Mouse (Mus musculus) adrenal gland, adult 18-20 months (tissue): ENCODE measurements around the gene Terf2ip. TPM values are rescaled to one million over a fixed set of nuclear protein-coding genes. Genes with fewer than 3 reads are reported as not detected.

ENCODE experiments used
- DNase-seq, 2 experiments: peaks; one replicate each; pipeline ENCODE4 v3.0.0; 2021 to 2022; ENCODE audit warnings: low spot score in 2 of 2
- total RNA-seq, 2 experiments: library from RNA; stranded (reverse); gene quantifications; 1 replicate in 1 of 2; 2 replicates in 1 of 2; pipeline ENCODE4 v1.2.3; 2021

The Terf2ip gene
- total RNA-seq, 2 experiments from 2014 or later = 19.7 to 23.2 TPM

DNA sequence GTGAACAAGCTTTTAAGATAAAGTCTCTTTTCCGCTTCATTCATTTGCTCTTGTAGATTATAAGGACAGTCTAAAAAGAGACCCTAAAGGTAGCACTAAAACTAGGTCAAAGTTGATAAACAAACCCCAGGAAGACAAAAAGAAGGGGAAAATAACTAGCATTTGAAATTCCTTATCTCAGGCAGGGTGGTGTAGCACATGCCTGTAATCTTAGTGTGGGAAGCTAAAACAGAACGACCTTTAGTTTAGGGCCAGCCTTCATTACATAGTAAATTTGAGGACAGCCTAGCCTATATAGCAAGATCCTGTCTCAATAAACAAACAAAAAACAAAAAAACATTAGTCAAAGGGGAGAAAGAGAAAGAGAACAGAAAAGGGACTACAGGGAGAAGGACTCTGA is 3.5 kb upstream of the Terf2ip start:
- DNase-seq = no peak

DNA sequence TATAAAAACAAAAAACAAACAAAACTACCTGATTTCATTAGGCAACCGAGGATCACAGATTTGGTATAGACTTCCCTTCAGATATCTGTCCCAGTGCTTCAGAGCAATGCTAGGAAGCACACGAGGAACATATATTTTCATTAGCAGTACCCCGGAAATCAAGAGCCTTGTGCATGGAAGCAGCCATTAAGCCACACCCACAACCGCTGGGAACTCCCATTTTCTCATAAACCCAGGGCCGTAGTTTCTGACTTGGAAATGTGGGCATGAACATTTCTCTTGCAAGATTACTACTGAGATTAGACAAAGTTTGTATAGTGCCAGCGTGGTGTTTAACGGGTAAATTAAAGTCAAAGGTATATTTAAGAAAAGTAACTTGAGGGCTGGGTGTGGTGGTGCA is 1.6 kb upstream of the Terf2ip start:
- DNase-seq = no peak

- peak; percentile 51 to 52 for DNase-seq
Measured at GRCm38 (mm10) chr8:112011816-112012242, 631 bp downstream of the Terf2ip start.

GRCm38 (mm10) chr8:112014936-112015335 is 3.7 kb downstream of the Terf2ip start, which contains the start of gene Gm6793:
TSS of gene Gm6793 (minus strand) at chr8:112015036.
- DNase-seq = no peak

DNA sequence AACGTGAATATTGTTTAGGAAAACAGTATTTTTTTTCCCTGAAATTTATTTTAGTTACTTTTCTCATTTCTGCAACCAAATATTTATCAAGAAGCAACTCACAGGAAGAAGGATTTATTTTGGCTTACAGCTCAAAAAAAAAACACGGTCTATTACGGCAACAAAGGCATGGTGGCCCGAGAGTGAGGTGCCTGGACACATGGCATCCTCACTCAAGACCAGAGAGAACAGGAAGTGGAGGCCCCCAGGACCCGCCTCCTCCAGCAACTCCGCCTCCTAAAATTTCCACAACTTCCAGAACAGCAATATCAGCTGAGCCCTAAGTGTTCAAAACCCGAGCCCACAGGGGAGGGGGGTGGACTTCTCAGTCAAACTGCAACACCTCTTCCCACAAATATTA is 18.3 kb downstream of the Terf2ip start:
- no peak for DNase-seq

- DNase-seq = no peak
Measured at GRCm38 (mm10) chr8:112030663-112031062, 19.5 kb downstream of the Terf2ip start.

DNA sequence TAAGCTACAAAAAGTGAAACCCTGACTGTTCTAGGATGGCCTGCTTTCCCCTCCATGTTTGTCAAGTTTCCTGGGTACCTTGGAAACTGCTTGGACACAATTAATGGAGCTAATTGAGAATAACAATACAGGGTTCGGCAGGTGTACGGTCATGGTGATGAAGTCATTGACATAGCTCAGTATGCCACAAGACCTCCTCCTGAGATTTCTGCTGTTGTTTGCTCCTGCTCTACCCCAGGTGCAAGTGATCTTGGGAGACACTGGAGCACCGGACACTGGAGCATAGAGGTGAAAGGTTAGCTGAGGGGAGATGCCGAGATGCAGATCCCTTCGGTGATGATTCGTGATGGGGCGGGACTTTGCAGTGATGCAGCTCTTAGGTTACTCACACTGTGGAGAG is 21.9 kb downstream of the Terf2ip start:
- no peak for DNase-seq

GRCm38 (mm10) chr8:112034603-112035002 is 23.4 kb downstream of the Terf2ip start:
- DNase-seq = peak in 1 of 2 experiments; percentile 14

- DNase-seq = no peak
Measured at GRCm38 (mm10) chr8:112037521-112037920, 26.3 kb downstream of the Terf2ip start.

DNA sequence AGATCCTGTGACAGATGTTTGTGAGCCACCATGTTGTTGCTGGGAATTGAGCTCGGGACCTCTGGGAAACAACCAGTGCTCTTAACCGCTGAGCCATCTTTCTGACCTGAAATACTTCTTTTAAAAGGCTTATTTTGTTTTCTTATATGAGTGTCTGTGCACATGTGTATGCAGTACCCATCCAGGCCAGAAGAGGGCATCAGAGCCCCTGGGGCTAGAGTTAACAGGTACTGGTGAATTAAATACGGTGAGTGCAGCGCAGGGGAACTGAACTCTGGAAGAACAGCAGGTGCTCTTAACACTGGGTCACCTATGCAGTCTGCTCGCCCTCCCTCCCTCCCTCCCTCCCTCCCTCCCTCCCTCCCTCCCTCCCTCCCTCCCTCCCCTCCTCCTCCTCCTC is 34.0 kb downstream of the Terf2ip start:
- no peak for DNase-seq

GRCm38 (mm10) chr8:112045896-112046295 is 34.7 kb downstream of the Terf2ip start:
- peak; percentile 70 to 76 for DNase-seq

GRCm38 (mm10) chr8:112048293-112048692 is 37.1 kb downstream of the Terf2ip start:
- DNase-seq = no peak

DNA sequence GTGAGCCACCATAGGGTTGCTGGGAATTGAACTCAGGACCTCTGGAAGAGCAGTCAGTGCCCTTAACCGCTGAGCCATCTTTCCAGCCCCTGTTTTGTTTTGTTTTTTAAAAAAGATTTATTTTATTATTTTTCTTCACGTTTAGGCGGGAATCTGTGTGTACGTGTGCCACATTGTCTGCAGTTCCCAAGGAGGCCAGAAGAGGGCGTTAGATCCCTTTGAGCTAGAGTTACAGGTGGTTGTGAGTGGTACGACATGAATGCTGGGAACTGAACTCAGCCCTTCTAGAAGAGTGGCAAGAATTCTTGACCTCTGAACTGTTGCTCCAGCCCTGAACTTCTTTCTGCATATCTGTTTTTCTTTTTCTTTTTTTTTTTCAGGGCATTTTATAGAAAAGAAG is 38.8 kb downstream of the Terf2ip start:
- no peak for DNase-seq

- no peak for DNase-seq
Measured at GRCm38 (mm10) chr8:112051537-112051936, 40.3 kb downstream of the Terf2ip start.

GRCm38 (mm10) chr8:112054456-112054855 is 43.3 kb downstream of the Terf2ip start:
- no peak for DNase-seq

DNA sequence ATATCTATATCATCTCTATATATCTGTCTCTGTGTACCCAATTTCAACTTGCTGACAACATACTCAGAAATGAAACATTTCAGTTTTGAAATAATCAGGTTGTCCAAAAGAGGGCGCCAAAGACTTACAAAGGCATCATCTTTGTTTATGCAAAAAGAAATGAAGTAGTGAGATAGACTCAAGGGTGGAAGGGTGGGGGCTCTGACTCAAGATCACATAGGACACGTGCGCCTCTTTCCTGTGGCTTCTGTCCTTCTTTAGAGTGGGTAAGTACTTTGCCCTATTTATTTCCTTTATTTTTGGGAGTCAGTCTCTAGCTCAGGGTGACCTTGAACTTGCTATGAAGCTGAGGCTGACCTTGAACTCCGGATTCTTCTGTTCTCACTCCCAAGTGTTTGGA is 50.2 kb downstream of the Terf2ip start:
- DNase-seq = peak in 1 of 2 experiments; percentile 3

Other genes starting within 250 kb of the Terf2ip start
- 10 to 100 TPM; 68.2 to 77.9 TPM for gene Cfdp1, start 157.1 kb upstream of the Terf2ip start, total RNA-seq
- 1 to 10 TPM; 5.6 to 6.6 TPM for gene Tmem170, start 134.6 kb upstream of the Terf2ip start, total RNA-seq
- not detected for gene Chst5, start 101.0 kb upstream of the Terf2ip start, total RNA-seq
- 1 to 10 TPM; 5.3 to 5.7 TPM for gene Tmem231, start 77.5 kb upstream of the Terf2ip start, total RNA-seq
- 100 to 1,000 TPM; 156 to 173 TPM for gene Gabarapl2, start 70.7 kb upstream of the Terf2ip start, total RNA-seq
- 1 to 10 TPM; 3.1 to 3.4 TPM for gene Adat1, start 19.1 kb upstream of the Terf2ip start, total RNA-seq
- gene Kars, start 75 bp upstream of the Terf2ip start, total RNA-seq = 100 to 1,000 TPM in 1 of 2 experiments, 10 to 100 TPM in 1; 92.3 to 102 TPM
- under 1 TPM in 1 of 2 experiments, not detected in 1; 0.46 TPM for gene Gm6793, start 3.6 kb downstream of the Terf2ip start, total RNA-seq